Mouse (Mus musculus) forebrain, embryonic 12.5 days (tissue): ENCODE measurements around the gene Hao1. TPM values are rescaled to one million over a fixed set of nuclear protein-coding genes. Genes with fewer than 3 reads are reported as not detected.

Experiments
- ATAC-seq: fragments of 200-750 bp; cut with Nextera tagmentation; 2 replicates; pipeline ENCODE4 v1.8.0; 2017; ENCODE audit warnings: moderate TSS enrichment; ENCODE audit not compliant: low FRiP score
- H3K27ac ChIP-seq: fragments of 300-500 bp; sonication (generic); 2 replicates; pipeline ENCODE4 v1.5.1; 2016; ENCODE audit warnings: mild to moderate bottlenecking
- H3K27me3 ChIP-seq: fragments of 300-500 bp; sonication (generic); 2 replicates; pipeline ENCODE4 v1.6.1; 2016; ENCODE audit warnings: mild to moderate bottlenecking
- H3K36me3 ChIP-seq: fragments of 300-500 bp; sonication (generic); replicated peaks from 2 replicates; pipeline ENCODE4 v1.6.1; 2016; ENCODE audit warnings: mild to moderate bottlenecking
- H3K4me1 ChIP-seq: fragments of 300-500 bp; sonication (generic); 2 replicates; pipeline ENCODE4 v1.6.1; 2016
- H3K4me2 ChIP-seq: fragments of 300-500 bp; sonication (generic); 2 replicates; pipeline ENCODE4 v1.6.1; 2016; ENCODE audit warnings: mild to moderate bottlenecking, moderate library complexity
- H3K4me3 ChIP-seq: fragments of 300-500 bp; sonication (generic); replicated peaks from 2 replicates; pipeline ENCODE4 v1.5.1; 2016; ENCODE audit warnings: mild to moderate bottlenecking
- H3K9ac ChIP-seq: fragments of 300-500 bp; sonication (generic); 2 replicates; pipeline ENCODE4 v1.6.1; 2016; ENCODE audit warnings: mild to moderate bottlenecking
- H3K9me3 ChIP-seq: fragments of 300-500 bp; sonication (generic); 2 replicates; pipeline ENCODE4 v1.6.1; 2016
- WGBS: fragments of 180-500 bp; shearing (Covaris S2); methylation state at CpG from one replicate; pipeline ENCODE4 v1.1.7; 2016; 5-methylcytosine and 5-hydroxymethylcytosine counted together
- polyA plus RNA-seq: library from polyadenylated mRNA; unstranded; fragments of >200 nt; fragmentation: Nextera tagmentation; extraction: Ambion mirVana; gene quantifications from 2 replicates; pipeline ENCODE4 v1.2.1, GENCODE M21; 2016

The Hao1 gene
- polyA plus RNA-seq, 1 experiment from 2014 or later, result not detected

GRCm38 (mm10) chr2:134527419-134528114 lies 26.6 kb downstream of the Hao1 start:
- no peak for ATAC-seq
- Histone ChIP-seq H3K27me3 (no peaks in the 10 kb centered on the region), H3K4me3 (no peak overlapping the region), H3K27ac (no peak overlapping the region), H3K9ac (no peak overlapping the region), H3K4me1 (peaks cover 3% of the 10 kb centered on the region; the same call in 1 of the 2 replicates), H3K36me3 (no peaks in the 10 kb centered on the region), H3K9me3 (no peaks in the 10 kb centered on the region), H3K4me2 (no peak overlapping the region)
- WGBS, result 73% methylated on average over 11 of the region's 11 CpGs

- Histone ChIP-seq H3K9me3 (no peaks in the 10 kb centered on the region), H3K4me3 (no peak overlapping the region), H3K36me3 (no peaks in the 10 kb centered on the region), H3K4me1 (no peaks in the 10 kb centered on the region), H3K27me3 (no peaks in the 10 kb centered on the region), H3K9ac (no peak overlapping the region), H3K4me2 (no peak overlapping the region), H3K27ac (no peak overlapping the region)
- no peak for ATAC-seq
Measured at GRCm38 (mm10) chr2:134518042-134518441, 36.1 kb downstream of the Hao1 start.

GRCm38 (mm10) chr2:134499777-134500176 lies 54.4 kb downstream of the Hao1 start:
- Histone ChIP-seq H3K4me2 (no peak overlapping the region), H3K4me3 (no peak overlapping the region), H3K9ac (no peak overlapping the region), H3K4me1 (no peaks in the 10 kb centered on the region), H3K36me3 (no peaks in the 10 kb centered on the region), H3K27me3 (no peaks in the 10 kb centered on the region), H3K27ac (no peak overlapping the region), H3K9me3 (no peaks in the 10 kb centered on the region)
- no peak for ATAC-seq
- WGBS, result 86% methylated on average over 3 of the region's 3 CpGs

GRCm38 (mm10) chr2:134498450-134498849 lies 55.7 kb downstream of the Hao1 start:
- Histone ChIP-seq H3K27me3 (no peaks in the 10 kb centered on the region), H3K27ac (no peak overlapping the region), H3K36me3 (no peaks in the 10 kb centered on the region), H3K9ac (no peak overlapping the region), H3K4me3 (no peak overlapping the region), H3K9me3 (no peaks in the 10 kb centered on the region), H3K4me1 (no peaks in the 10 kb centered on the region), H3K4me2 (no peak overlapping the region)
- 60% methylated on average over 7 of the region's 7 CpGs for WGBS
- ATAC-seq, result no peak

- no peak for ATAC-seq
- no peak overlapping the region for H3K27ac ChIP-seq
- H3K9me3 ChIP-seq, result no peaks in the 10 kb centered on the region
- no peaks in the 10 kb centered on the region; the same call in 1 of the 2 replicates for H3K27me3 ChIP-seq
- no peak overlapping the region for H3K9ac ChIP-seq
- H3K36me3 ChIP-seq, result no peaks in the 10 kb centered on the region
- no peak overlapping the region for H3K4me2 ChIP-seq
- peaks cover 14% of the 10 kb centered on the region for H3K4me1 ChIP-seq
- WGBS, result 94% methylated on average over 6 of the region's 6 CpGs
- H3K4me3 ChIP-seq, result no peak overlapping the region
Measured at GRCm38 (mm10) chr2:134488671-134489070, 65.5 kb downstream of the Hao1 start.

GRCm38 (mm10) chr2:134486055-134486834 lies 67.9 kb downstream of the Hao1 start:
- Histone ChIP-seq H3K4me2 (no peak overlapping the region), H3K9me3 (no peaks in the 10 kb centered on the region), H3K36me3 (no peaks in the 10 kb centered on the region), H3K4me3 (no peak overlapping the region), H3K4me1 (peaks cover 14% of the 10 kb centered on the region), H3K27ac (no peak overlapping the region), H3K27me3 (no peaks in the 10 kb centered on the region; the same call in 1 of the 2 replicates), H3K9ac (no peak overlapping the region)
- 24% methylated on average over 11 of the region's 11 CpGs for WGBS
- ATAC-seq, result peak; percentile 78

GRCm38 (mm10) chr2:134482683-134483082 lies 71.5 kb downstream of the Hao1 start:
- H3K27me3 ChIP-seq, result no peaks in the 10 kb centered on the region; the same call in 1 of the 2 replicates
- H3K9ac ChIP-seq, result no peak overlapping the region
- H3K36me3 ChIP-seq, result no peaks in the 10 kb centered on the region
- ATAC-seq, result peak; percentile 49; the same call in 1 of the 2 replicates
- no peak overlapping the region for H3K4me3 ChIP-seq
- H3K27ac ChIP-seq, result no peak overlapping the region
- 33% methylated on average over 4 of the region's 4 CpGs for WGBS
- H3K4me2 ChIP-seq, result no peak overlapping the region
- H3K4me1 ChIP-seq, result peaks cover 14% of the 10 kb centered on the region
- H3K9me3 ChIP-seq, result no peaks in the 10 kb centered on the region

GRCm38 (mm10) chr2:134481759-134482158 lies 72.4 kb downstream of the Hao1 start:
- Histone ChIP-seq H3K27me3 (no peaks in the 10 kb centered on the region; the same call in 1 of the 2 replicates), H3K36me3 (no peaks in the 10 kb centered on the region), H3K4me3 (no peak overlapping the region), H3K9ac (no peak overlapping the region), H3K4me2 (no peak overlapping the region), H3K4me1 (peaks cover 13% of the 10 kb centered on the region), H3K9me3 (no peaks in the 10 kb centered on the region), H3K27ac (no peak overlapping the region)
- 17% methylated on average over 8 of the region's 8 CpGs for WGBS
- 0 out of 2 replicates have a peak, but pooled peaks have one; percentile 25 for ATAC-seq

- Histone ChIP-seq H3K27ac (no peak overlapping the region), H3K4me1 (peaks cover 8% of the 10 kb centered on the region), H3K27me3 (no peaks in the 10 kb centered on the region; the same call in 1 of the 2 replicates), H3K9me3 (no peaks in the 10 kb centered on the region), H3K9ac (no peak overlapping the region), H3K36me3 (no peaks in the 10 kb centered on the region), H3K4me3 (no peak overlapping the region), H3K4me2 (no peak overlapping the region)
- WGBS, result 90% methylated on average over 6 of the region's 6 CpGs
- ATAC-seq, result no peak
Measured at GRCm38 (mm10) chr2:134481174-134481573, 73.0 kb downstream of the Hao1 start.

GRCm38 (mm10) chr2:134465132-134465531 lies 89.0 kb downstream of the Hao1 start:
- Histone ChIP-seq H3K4me3 (no peak overlapping the region), H3K9me3 (no peaks in the 10 kb centered on the region), H3K4me1 (no peaks in the 10 kb centered on the region), H3K4me2 (no peak overlapping the region), H3K36me3 (no peaks in the 10 kb centered on the region), H3K9ac (no peak overlapping the region), H3K27me3 (no peaks in the 10 kb centered on the region), H3K27ac (no peak overlapping the region)
- WGBS, result 88% methylated on average over 2 of the region's 2 CpGs
- ATAC-seq, result no peak

GRCm38 (mm10) chr2:134462321-134462720 lies 91.8 kb downstream of the Hao1 start:
- ATAC-seq, result no peak
- Histone ChIP-seq H3K27ac (no peak overlapping the region), H3K36me3 (no peaks in the 10 kb centered on the region), H3K9ac (no peak overlapping the region), H3K9me3 (no peaks in the 10 kb centered on the region), H3K4me3 (no peak overlapping the region), H3K4me1 (no peaks in the 10 kb centered on the region), H3K27me3 (no peaks in the 10 kb centered on the region), H3K4me2 (no peak overlapping the region)
- 86% methylated on average over 6 of the region's 6 CpGs for WGBS

GRCm38 (mm10) chr2:134460831-134461230 lies 93.3 kb downstream of the Hao1 start:
- no peaks in the 10 kb centered on the region for H3K9me3 ChIP-seq
- no peak overlapping the region for H3K9ac ChIP-seq
- H3K4me2 ChIP-seq, result no peak overlapping the region
- no peaks in the 10 kb centered on the region for H3K27me3 ChIP-seq
- no peak for ATAC-seq
- WGBS, result 70% methylated on average over 5 of the region's 5 CpGs
- no peaks in the 10 kb centered on the region for H3K36me3 ChIP-seq
- peaks cover 6% of the 10 kb centered on the region for H3K4me1 ChIP-seq
- H3K27ac ChIP-seq, result no peak overlapping the region
- no peak overlapping the region for H3K4me3 ChIP-seq
